Comparison of ENCODE assay signal across 14 mouse cellular contexts in genomic region chr10:81470454-81470853, GRCm38 (mm10). TPM values are rescaled to one million over a fixed set of nuclear protein-coding genes. Genes with fewer than 3 reads are reported as not detected.
A peak's percentile ranks its signal among the peaks of the same experiment; 100 is the strongest.
DNase-seq lines count a peak whose midpoint lies in the region; ATAC-seq and TF ChIP-seq lines count a peak whose summit lies in the region.
"Had no signal": no experiment of that assay in that cellular context is flagged by ENCODE, and none has a peak within 500 bp of the region (broad histone marks: within the 10 kb centered on the region; RNA-seq: fewer than 3 reads in every experiment).

No protein-coding gene starts in this region.

- no peaks in the 10 kb centered on the region for H3K9me3 ChIP-seq in hindbrain, embryonic 13.5 days
- no peaks in the 10 kb centered on the region for H3K9me3 ChIP-seq in hindbrain, postnatal 0 days (ENCODE audit: low read length)
- no peaks in the 10 kb centered on the region for H3K9me3 ChIP-seq in forebrain, embryonic 13.5 days (replicated peaks)
- H3K9me3 ChIP-seq: G1E; heart, embryonic 10.5 days; stomach, embryonic 15.5 days had no signal

- peak; percentile 43; the same call in 1 of the 2 replicates for TF ChIP-seq POLR2A in testis, adult 2 months (IDR thresholded peaks at IDR 0.05; ENCODE audit: control insufficient read depth, low read depth, low read length)

- H3K27ac ChIP-seq in hindbrain, embryonic 13.5 days: no peak overlapping the region
- no peak overlapping the region for H3K27ac ChIP-seq in hindbrain, postnatal 0 days
- no peak overlapping the region for H3K27ac ChIP-seq in testis, adult 2 months (ENCODE audit: control insufficient read depth, insufficient read depth, low read depth, low read length)
- no peak overlapping the region for H3K27ac ChIP-seq in forebrain, embryonic 13.5 days
- H3K27ac ChIP-seq: heart, embryonic 10.5 days; hindbrain, embryonic 14.5 days; kidney, postnatal 0 days; stomach, embryonic 15.5 days had no signal

- no peak overlapping the region for H3K4me3 ChIP-seq in hindbrain, embryonic 13.5 days
- no peak overlapping the region for H3K4me3 ChIP-seq in hindbrain, postnatal 0 days (ENCODE audit: low read length)
- peak overlapping the region; percentile 81 for H3K4me3 ChIP-seq in testis, adult 2 months (ENCODE audit: control insufficient read depth, low read depth, low read length)
- H3K4me3 ChIP-seq in forebrain, embryonic 13.5 days: no peak overlapping the region
- H3K4me3 ChIP-seq: heart, embryonic 10.5 days; stomach, embryonic 15.5 days had no signal

- H3K4me2 ChIP-seq in hindbrain, embryonic 13.5 days: 0 out of 2 replicates have a peak overlapping the region, but pooled peaks have one; percentile 8
- no peak overlapping the region for H3K4me2 ChIP-seq in hindbrain, postnatal 0 days (ENCODE audit: low read depth, low read length)
- peak overlapping the region; percentile 12 for H3K4me2 ChIP-seq in forebrain, embryonic 13.5 days
- H3K4me2 ChIP-seq: hindbrain, embryonic 14.5 days; stomach, embryonic 15.5 days had no signal

- H3K4me1 ChIP-seq in hindbrain, embryonic 13.5 days (replicated peaks): peaks cover 43% of the 10 kb centered on the region
- H3K4me1 ChIP-seq in hindbrain, postnatal 0 days (ENCODE audit: insufficient read depth, low read length): peaks cover 8% of the 10 kb centered on the region
- H3K4me1 ChIP-seq in testis, adult 2 months (ENCODE audit: control insufficient read depth, insufficient read depth, low read length): peaks cover 22% of the 10 kb centered on the region
- peaks cover 43% of the 10 kb centered on the region for H3K4me1 ChIP-seq in forebrain, embryonic 13.5 days

- H3K9ac ChIP-seq in hindbrain, embryonic 13.5 days: no peak overlapping the region
- no peak overlapping the region for H3K9ac ChIP-seq in hindbrain, postnatal 0 days (replicated peaks; ENCODE audit: low read length)
- no peak overlapping the region for H3K9ac ChIP-seq in forebrain, embryonic 13.5 days
- H3K9ac ChIP-seq: hindbrain, embryonic 14.5 days; stomach, embryonic 15.5 days had no signal

- H3K36me3 ChIP-seq in hindbrain, embryonic 13.5 days: peaks cover 48% of the 10 kb centered on the region
- peaks cover 12% of the 10 kb centered on the region; the same call in 1 of the 2 replicates for H3K36me3 ChIP-seq in hindbrain, postnatal 0 days (ENCODE audit: insufficient read depth, low read length)
- H3K36me3 ChIP-seq in testis, adult 2 months (ENCODE audit: control insufficient read depth, insufficient read depth, low read length): no peaks in the 10 kb centered on the region
- H3K36me3 ChIP-seq in forebrain, embryonic 13.5 days (ENCODE audit: poor library complexity, severe bottlenecking): peaks cover 42% of the 10 kb centered on the region
- H3K36me3 ChIP-seq: G1E; heart, embryonic 10.5 days; stomach, embryonic 15.5 days had no signal

- 50% methylated on average over 18 of the region's 18 CpGs for WGBS in hindbrain, embryonic 13.5 days
- whole genome bisulfite sequencing in hindbrain, postnatal 0 days: 58% methylated on average over 18 of the region's 18 CpGs
- 65% methylated on average over 17 of the region's 18 CpGs for WGBS in forebrain, embryonic 13.5 days

- DNase-seq in hindbrain, postnatal 0 days (ENCODE audit: low spot score): no peak
- no peak for DNase-seq in testis, postnatal 14 days (ENCODE audit: low spot score)
- no peak for DNase-seq in adrenal gland, adult (ENCODE audit: inconsistent age in 2 of 2, low spot score in 1 of 2)
- DNase-seq in lung, postnatal 36 days: no peak
- DNase-seq in adrenal gland, postnatal 25 days: no peak

- no peak for TF ChIP-seq CTCF in hindbrain, postnatal 0 days (IDR thresholded peaks at IDR 0.05; ENCODE audit: low read depth)
- no peak for TF ChIP-seq CTCF in testis, adult 2 months (IDR thresholded peaks at IDR 0.05; ENCODE audit: control insufficient read depth, insufficient read depth, insufficient replicate concordance, low read depth, low read length)

- no peak for ATAC-seq in hindbrain, embryonic 13.5 days (ENCODE audit: low FRiP score)
- ATAC-seq in hindbrain, postnatal 0 days: no peak
- no peak for ATAC-seq in forebrain, embryonic 13.5 days

- H3K27me3 ChIP-seq in hindbrain, embryonic 13.5 days: peaks cover 41% of the 10 kb centered on the region
- no peaks in the 10 kb centered on the region for H3K27me3 ChIP-seq in hindbrain, postnatal 0 days (ENCODE audit: insufficient read depth, low read length)
- no peaks in the 10 kb centered on the region for H3K27me3 ChIP-seq in testis, adult 2 months (ENCODE audit: control insufficient read depth, insufficient read depth, low read length)
- H3K27me3 ChIP-seq in forebrain, embryonic 13.5 days: 0 out of 2 replicates have a peak, but pooled peaks cover 2% of the 10 kb centered on the region

RNA-seq across cellular contexts. Expression of gene Celf5, which starts 12.1 kb away (rescaled TPM):
- polyA plus RNA-seq in hindbrain, embryonic 13.5 days (2015; fragmentation: Nextera tagmentation; extraction: Ambion mirVana): 61.3 and 69.0 TPM in 2 replicates
- total RNA-seq in hindbrain, postnatal 0 days (2014; rRNA removed): 93.9 and 128 TPM in 2 replicates
- 40.1 and 43.2 TPM in 2 replicates for polyA plus RNA-seq in hindbrain, postnatal 0 days (2015; fragmentation: Nextera tagmentation; extraction: Ambion mirVana)
- 147 and 163 TPM in 2 replicates for polyA plus RNA-seq in testis, adult 2 months (2012; rRNA removed)
- 48.8 and 57.4 TPM in 2 replicates for polyA plus RNA-seq in forebrain, embryonic 13.5 days (2015; fragmentation: Nextera tagmentation; extraction: Ambion mirVana)
- 0.43 and 1.2 TPM in 2 replicates for total RNA-seq in adrenal gland, postnatal 25 days (2021)
- total RNA-seq: liver, adult 2 months had no signal
- polyA plus RNA-seq: liver, adult 2 months had no signal

RNA-seq across cellular contexts. Expression of gene Nfic, which starts 15.0 kb away (rescaled TPM):
- 21.3 and 22.4 TPM in 2 replicates for polyA plus RNA-seq in hindbrain, embryonic 13.5 days (2015; fragmentation: Nextera tagmentation; extraction: Ambion mirVana)
- total RNA-seq in hindbrain, postnatal 0 days (2014; rRNA removed): 17.2 and 26.5 TPM in 2 replicates
- polyA plus RNA-seq in hindbrain, postnatal 0 days (2015; fragmentation: Nextera tagmentation; extraction: Ambion mirVana): 33.8 and 34.6 TPM in 2 replicates
- 9.8 and 9.9 TPM in 2 replicates for polyA plus RNA-seq in testis, adult 2 months (2012; rRNA removed)
- 18.5 and 25.2 TPM in 2 replicates for polyA plus RNA-seq in forebrain, embryonic 13.5 days (2015; fragmentation: Nextera tagmentation; extraction: Ambion mirVana)
- 100 and 129 TPM in 2 replicates for total RNA-seq in adrenal gland, postnatal 25 days (2021)

RNA-seq across cellular contexts. Expression of gene Ncln, which starts 25.7 kb away (rescaled TPM):
- polyA plus RNA-seq in hindbrain, embryonic 13.5 days (2015; fragmentation: Nextera tagmentation; extraction: Ambion mirVana): 56.0 and 62.1 TPM in 2 replicates
- 124 and 170 TPM in 2 replicates for total RNA-seq in hindbrain, postnatal 0 days (2014; rRNA removed)
- polyA plus RNA-seq in hindbrain, postnatal 0 days (2015; fragmentation: Nextera tagmentation; extraction: Ambion mirVana): 66.3 and 66.5 TPM in 2 replicates
- 70.4 and 71.3 TPM in 2 replicates for polyA plus RNA-seq in testis, adult 2 months (2012; rRNA removed)
- 56.8 and 60.9 TPM in 2 replicates for polyA plus RNA-seq in forebrain, embryonic 13.5 days (2015; fragmentation: Nextera tagmentation; extraction: Ambion mirVana)
- 120 and 128 TPM in 2 replicates for total RNA-seq in adrenal gland, postnatal 25 days (2021)

RNA-seq across cellular contexts. Expression of gene S1pr4, which starts 29.5 kb away (rescaled TPM):
- polyA plus RNA-seq in hindbrain, embryonic 13.5 days (2015; fragmentation: Nextera tagmentation; extraction: Ambion mirVana): 0.93 and 0.95 TPM in 2 replicates
- total RNA-seq in hindbrain, postnatal 0 days (2014; rRNA removed): 0.40 and 1.3 TPM in 2 replicates
- polyA plus RNA-seq in hindbrain, postnatal 0 days (2015; fragmentation: Nextera tagmentation; extraction: Ambion mirVana): 0.38 and 0.40 TPM in 2 replicates
- polyA plus RNA-seq in testis, adult 2 months (2012; rRNA removed): 0.04 and 0.13 TPM in 2 replicates
- 0.52 and 0.53 TPM in 2 replicates for polyA plus RNA-seq in forebrain, embryonic 13.5 days (2015; fragmentation: Nextera tagmentation; extraction: Ambion mirVana)
- 0.85 and 1.4 TPM in 2 replicates for total RNA-seq in adrenal gland, postnatal 25 days (2021)

RNA-seq across cellular contexts. Expression of gene Gna15, which starts 53.6 kb away (rescaled TPM):
- polyA plus RNA-seq in hindbrain, embryonic 13.5 days (2015; fragmentation: Nextera tagmentation; extraction: Ambion mirVana): 1.2 and 1.7 TPM in 2 replicates
- 2.5 and 9.8 TPM in 2 replicates for total RNA-seq in hindbrain, postnatal 0 days (2014; rRNA removed)
- 1.2 and 1.9 TPM in 2 replicates for polyA plus RNA-seq in hindbrain, postnatal 0 days (2015; fragmentation: Nextera tagmentation; extraction: Ambion mirVana)
- 1.0 and 1.2 TPM in 2 replicates for polyA plus RNA-seq in testis, adult 2 months (2012; rRNA removed)
- 0.48 and 0.57 TPM in 2 replicates for polyA plus RNA-seq in forebrain, embryonic 13.5 days (2015; fragmentation: Nextera tagmentation; extraction: Ambion mirVana)
- 0.61 TPM in 1 of 2 replicates, not detected in the other for total RNA-seq in adrenal gland, postnatal 25 days (2021)
